ENCODE assay signal across 27 mouse cellular contexts in the genomic region with DNA sequence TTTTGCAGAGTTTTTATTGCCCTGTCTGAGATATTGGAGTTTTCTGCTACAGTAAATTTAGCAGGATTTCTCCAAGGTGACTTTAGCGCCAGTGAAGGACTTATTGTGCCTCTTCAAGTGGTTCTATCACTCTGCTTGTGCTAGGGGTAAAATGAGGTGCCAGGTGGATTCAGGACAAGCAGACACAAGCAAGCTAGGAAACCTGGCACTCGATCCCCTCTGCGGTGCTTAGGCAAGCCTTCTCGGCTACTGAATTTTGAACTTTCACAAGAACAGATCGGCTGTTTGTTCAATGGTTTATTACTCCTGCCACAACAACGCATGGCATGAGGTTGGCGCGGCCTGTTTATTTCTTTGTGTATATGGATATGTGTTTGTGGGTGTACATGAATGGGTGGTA.
"Had no signal": no experiment of that assay in that cellular context is flagged by ENCODE, and none has a peak within 500 bp of the region (broad histone marks: within the 10 kb centered on the region; RNA-seq: fewer than 3 reads in every experiment).

No protein-coding gene starts in this region.

- H3K4me3 ChIP-seq: embryonic facial prominence, embryonic 10.5 days; embryonic facial prominence, embryonic 12.5 days; embryonic facial prominence, embryonic 13.5 days; embryonic facial prominence, embryonic 15.5 days; erythroblast, embryonic 14.5 days; forebrain, embryonic 10.5 days; forebrain, embryonic 12.5 days; forebrain, embryonic 13.5 days; forebrain, embryonic 15.5 days; gastrocnemius, adult 2 months; heart, adult 2 months had no signal

- H3K9ac ChIP-seq: embryonic facial prominence, embryonic 12.5 days; embryonic facial prominence, embryonic 13.5 days; embryonic facial prominence, embryonic 15.5 days; forebrain, embryonic 12.5 days; forebrain, embryonic 13.5 days; forebrain, embryonic 15.5 days; forebrain, postnatal 0 days had no signal

- H3K27me3 ChIP-seq: embryonic facial prominence, embryonic 12.5 days; embryonic facial prominence, embryonic 13.5 days; embryonic facial prominence, embryonic 15.5 days; forebrain, embryonic 12.5 days; forebrain, embryonic 13.5 days; forebrain, embryonic 15.5 days had no signal

- H3K36me3 ChIP-seq: embryonic facial prominence, embryonic 10.5 days; embryonic facial prominence, embryonic 12.5 days; embryonic facial prominence, embryonic 13.5 days; embryonic facial prominence, embryonic 15.5 days; forebrain, embryonic 10.5 days; forebrain, embryonic 12.5 days; forebrain, embryonic 15.5 days had no signal

- H3K4me1 ChIP-seq: embryonic facial prominence, embryonic 10.5 days; embryonic facial prominence, embryonic 12.5 days; embryonic facial prominence, embryonic 13.5 days; embryonic facial prominence, embryonic 15.5 days; forebrain, embryonic 10.5 days; forebrain, embryonic 12.5 days; forebrain, embryonic 13.5 days; forebrain, embryonic 15.5 days had no signal

- DNase-seq: cerebellum, adult 2 months; cerebellum, adult 8-10 months; cerebellum, adult 9-10 months; cerebellum, adult 9-11 months; cerebellum, postnatal 10 days; cerebellum, postnatal 14 days; cerebellum, postnatal 25 days; cerebellum, postnatal 36 days; embryo, embryonic 11 days; forebrain, postnatal 0 days; gastrocnemius, adult 2 months; gastrocnemius, postnatal 10 days; gastrocnemius, postnatal 14 days; gastrocnemius, postnatal 25 days; gastrocnemius, postnatal 36 days; heart, adult 11 months; heart, adult 18-20 months; heart, adult 2 months had no signal

- H3K27ac ChIP-seq: embryonic facial prominence, embryonic 10.5 days; embryonic facial prominence, embryonic 12.5 days; embryonic facial prominence, embryonic 13.5 days; embryonic facial prominence, embryonic 15.5 days; forebrain, embryonic 10.5 days; forebrain, embryonic 12.5 days; forebrain, embryonic 13.5 days; forebrain, embryonic 15.5 days; gastrocnemius, adult 2 months; heart, adult 2 months had no signal
